Mouse (Mus musculus): Measurements from ENCODE around the gene Fgfr1op2.
A peak's percentile ranks its signal among the peaks of the same experiment; 100 is the strongest.

Fgfr1op2 gene

GRCm38 (mm10) chr6:146602601-146603000 is 25.6 kb downstream of the Fgfr1op2 start:
- DNase-seq (ENCODE audit: low spot score) = no peak

GRCm38 (mm10) chr6:146603651-146604050 is 26.6 kb downstream of the Fgfr1op2 start:
- DNase-seq (ENCODE audit: low spot score) = no peak

- DNase-seq (ENCODE audit: low spot score) = no peak
These were observed 34.4 kb downstream of the Fgfr1op2 start for GRCm38 (mm10) chr6:146611385-146611784.

GRCm38 (mm10) chr6:146611897-146612296 is 34.9 kb downstream of the Fgfr1op2 start:
- no peak for DNase-seq (ENCODE audit: low spot score)

- DNase-seq (ENCODE audit: low spot score) = no peak
These were observed 35.7 kb downstream of the Fgfr1op2 start for GRCm38 (mm10) chr6:146612736-146613135.

GRCm38 (mm10) chr6:146613907-146614306 is 36.9 kb downstream of the Fgfr1op2 start:
- no peak for DNase-seq (ENCODE audit: low spot score)

- DNase-seq (ENCODE audit: low spot score) = no peak
These were observed 37.5 kb downstream of the Fgfr1op2 start for GRCm38 (mm10) chr6:146614541-146614940.

- no peak for DNase-seq (ENCODE audit: low spot score)
These were observed 38.9 kb downstream of the Fgfr1op2 start for GRCm38 (mm10) chr6:146615891-146616290.

- no peak for DNase-seq (ENCODE audit: low spot score)
These were observed 39.7 kb downstream of the Fgfr1op2 start for GRCm38 (mm10) chr6:146616670-146617069.

GRCm38 (mm10) chr6:146628123-146628522 is 51.1 kb downstream of the Fgfr1op2 start:
- DNase-seq (ENCODE audit: low spot score) = no peak

GRCm38 (mm10) chr6:146629781-146630756 is 53.1 kb downstream of the Fgfr1op2 start:
- no peak for DNase-seq (ENCODE audit: low spot score)

- DNase-seq (ENCODE audit: low spot score) = no peak
These were observed 54.0 kb downstream of the Fgfr1op2 start for GRCm38 (mm10) chr6:146630961-146631360.

- no peak for DNase-seq (ENCODE audit: low spot score)
These were observed 54.8 kb downstream of the Fgfr1op2 start for GRCm38 (mm10) chr6:146631847-146632246.

- no peak for DNase-seq (ENCODE audit: low spot score)
These were observed 55.4 kb downstream of the Fgfr1op2 start for GRCm38 (mm10) chr6:146632403-146632802.

- no peak for DNase-seq (ENCODE audit: low spot score)
These were observed 56.1 kb downstream of the Fgfr1op2 start for GRCm38 (mm10) chr6:146633097-146633496.

- DNase-seq (ENCODE audit: low spot score) = peak; percentile 47
These were observed 56.6 kb downstream of the Fgfr1op2 start for GRCm38 (mm10) chr6:146633629-146634014.

- peak; percentile 70 for DNase-seq (ENCODE audit: low spot score)
These were observed 57.2 kb downstream of the Fgfr1op2 start for GRCm38 (mm10) chr6:146634015-146634722.

GRCm38 (mm10) chr6:146634759-146635606 is 58.0 kb downstream of the Fgfr1op2 start:
- DNase-seq (ENCODE audit: low spot score) = no peak

GRCm38 (mm10) chr6:146636482-146636881 is 59.5 kb downstream of the Fgfr1op2 start:
- no peak for DNase-seq (ENCODE audit: low spot score)

- no peak for DNase-seq (ENCODE audit: low spot score)
These were observed 63.3 kb downstream of the Fgfr1op2 start for GRCm38 (mm10) chr6:146640068-146640965.

- no peak for DNase-seq (ENCODE audit: low spot score)
These were observed 64.0 kb downstream of the Fgfr1op2 start for GRCm38 (mm10) chr6:146640991-146641390.
